Mouse (Mus musculus) layer of hippocampus, adult 2 months (tissue): ENCODE data around the gene Derl3. TPM values are rescaled to one million over a fixed set of nuclear protein-coding genes. Genes with fewer than 3 reads are reported as not detected.
A peak's percentile ranks its signal among the peaks of the same experiment; 100 is the strongest.

Experiments used
- DNase-seq, 2 experiments: peaks; one replicate each; pipeline ENCODE4 v3.0.0; 2022; ENCODE audit warnings: low spot score in 2 of 2
- H3K27ac ChIP-seq: fragments of 200-600 bp; 2 replicates; pipeline ENCODE4 v1.8.1; 2022
- H3K4me3 ChIP-seq: fragments of 200-600 bp; 2 replicates; pipeline ENCODE4 v1.8.1; 2022; ENCODE audit warnings: mild to moderate bottlenecking
- CTCF ChIP-seq: fragments of 200-600 bp; conservative IDR thresholded peaks from 2 replicates; pipeline ENCODE4 v1.8.1; 2022; ENCODE audit warnings: antibody characterized with exemption, mild to moderate bottlenecking, moderate library complexity
- total RNA-seq, 2 experiments: library from RNA; stranded (reverse); gene quantifications; 2 replicates each; pipeline ENCODE4 v1.2.3; 2021

The Derl3 gene
- total RNA-seq, 2 experiments from 2014 or later: 3.2 to 5.0 TPM

- H3K4me3 ChIP-seq: no peak overlapping the region
- no peak for DNase-seq
- no peak for TF ChIP-seq CTCF
- H3K27ac ChIP-seq: no peak overlapping the region
Observed at GRCm38 (mm10) chr10:75856976-75857375, 36.2 kb upstream of the Derl3 start.

- DNase-seq: no peak
- H3K27ac ChIP-seq: no peak overlapping the region
- TF ChIP-seq CTCF: no peak
- no peak overlapping the region for H3K4me3 ChIP-seq
Observed at GRCm38 (mm10) chr10:75857598-75857997, 35.6 kb upstream of the Derl3 start.

- TF ChIP-seq CTCF: no peak
- DNase-seq: no peak
- Histone ChIP-seq H3K4me3 (peak overlapping the region; percentile 95), H3K27ac (peak overlapping the region; percentile 95)
Observed at GRCm38 (mm10) chr10:75859107-75859746, 34.0 kb upstream of the Derl3 start.

GRCm38 (mm10) chr10:75859786-75860470 is 33.3 kb upstream of the Derl3 start, which contains the start of gene Mif:
TSS of gene Mif (minus strand) at chr10:75860240.
- Histone ChIP-seq H3K27ac (peak within 1 kb of the TSS; percentile 95), H3K4me3 (peak within 1 kb of the TSS; percentile 95)
- peak; percentile 85 to 87 for DNase-seq

GRCm38 (mm10) chr10:75860746-75861145 is 32.5 kb upstream of the Derl3 start:
- H3K4me3 ChIP-seq: no peak overlapping the region; the same call in 1 of the 2 replicates
- H3K27ac ChIP-seq: peak overlapping the region; percentile 95; the same call in 1 of the 2 replicates
- DNase-seq: no peak
- TF ChIP-seq CTCF: no peak

GRCm38 (mm10) chr10:75861587-75861986 is 31.6 kb upstream of the Derl3 start:
- no peak overlapping the region for H3K27ac ChIP-seq
- TF ChIP-seq CTCF: no peak
- no peak overlapping the region for H3K4me3 ChIP-seq
- no peak for DNase-seq

- no peak for DNase-seq
Observed at GRCm38 (mm10) chr10:75872025-75872914, 20.9 kb upstream of the Derl3 start.

GRCm38 (mm10) chr10:75872915-75873542 is 20.2 kb upstream of the Derl3 start:
- TF ChIP-seq CTCF: no peak; the same call in 1 of the 2 replicates
- peak overlapping the region; percentile 89 for H3K27ac ChIP-seq
- DNase-seq: peak; percentile 85 to 89
- peak overlapping the region; percentile 58 for H3K4me3 ChIP-seq

More at GRCm38 (mm10) chr10:75872025-75872914, 20.9 kb upstream of the Derl3 start:
- Histone ChIP-seq H3K27ac (peak overlapping the region; percentile 89), H3K4me3 (peak overlapping the region; percentile 58)
- TF ChIP-seq CTCF: no peak

- Histone ChIP-seq H3K27ac (peak overlapping the region; percentile 89), H3K4me3 (peak overlapping the region; percentile 58)
- no peak for DNase-seq
- TF ChIP-seq CTCF: no peak
Observed at GRCm38 (mm10) chr10:75873543-75874170, 19.6 kb upstream of the Derl3 start.

GRCm38 (mm10) chr10:75878836-75879235 is 14.4 kb upstream of the Derl3 start:
- Histone ChIP-seq H3K4me3 (no peak overlapping the region), H3K27ac (no peak overlapping the region)
- DNase-seq: no peak
- no peak for TF ChIP-seq CTCF

GRCm38 (mm10) chr10:75880351-75880750 is 12.9 kb upstream of the Derl3 start:
- no peak for TF ChIP-seq CTCF
- no peak for DNase-seq
- no peak overlapping the region for H3K4me3 ChIP-seq
- no peak overlapping the region for H3K27ac ChIP-seq
